Mouse (Mus musculus) liver, adult 2 months (tissue): ENCODE measurements around the gene Fgfr2.

Source experiments
- CTCF ChIP-seq: fragments of 200-500 bp; IDR thresholded peaks from 2 replicates; pipeline ENCODE4 v1.5.1; 2011; ENCODE audit warnings: low read depth, low read length, control low read depth
- POLR2A ChIP-seq: fragments of 200-500 bp; IDR thresholded peaks from 2 replicates; pipeline ENCODE4 v1.6.1; 2011; ENCODE audit warnings: low read length, control low read depth; ENCODE audit not compliant: insufficient read depth; ENCODE audit errors: extremely low read depth

DNA sequence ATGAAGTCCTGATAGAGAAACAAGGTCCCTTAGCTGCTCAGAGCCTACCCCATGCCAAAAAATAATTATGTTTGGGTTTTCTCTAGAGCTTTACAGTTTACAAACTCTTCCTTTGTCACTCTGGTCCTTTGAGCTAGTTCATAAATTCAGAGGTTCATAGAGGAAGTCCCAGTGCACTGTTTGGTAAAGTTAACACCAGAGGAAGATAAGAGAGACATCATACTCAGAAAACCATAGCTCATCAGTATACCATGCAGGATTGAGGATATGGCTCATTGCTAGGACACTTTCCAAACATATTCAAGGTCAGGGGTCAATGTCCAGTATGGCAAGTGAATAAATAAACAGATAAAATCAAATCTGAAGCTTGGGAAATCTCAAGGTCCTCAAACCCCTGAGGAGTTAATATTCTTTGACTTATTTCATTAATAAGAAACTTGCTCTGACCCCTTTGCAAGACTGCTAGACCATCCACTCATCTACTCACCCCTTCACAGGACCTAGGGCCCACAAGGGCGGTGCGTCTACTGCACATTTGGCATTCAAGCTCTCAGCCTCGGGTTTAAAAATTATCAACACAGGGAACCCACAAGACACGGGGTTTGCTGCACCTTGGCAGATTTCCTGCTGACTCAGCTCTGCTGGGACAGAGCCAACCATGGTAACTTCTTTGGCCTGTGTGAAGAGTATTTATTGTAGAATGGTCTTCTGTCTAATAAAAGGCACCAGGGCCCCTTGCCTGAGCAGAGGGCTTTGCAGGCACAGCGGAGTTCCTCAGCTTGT, 797.4 kb downstream of the Fgfr2 start:
- no peak for TF ChIP-seq CTCF
- TF ChIP-seq POLR2A, result no peak
